Mouse (Mus musculus): ENCODE measurements around the gene Pou2af1.

DNA sequence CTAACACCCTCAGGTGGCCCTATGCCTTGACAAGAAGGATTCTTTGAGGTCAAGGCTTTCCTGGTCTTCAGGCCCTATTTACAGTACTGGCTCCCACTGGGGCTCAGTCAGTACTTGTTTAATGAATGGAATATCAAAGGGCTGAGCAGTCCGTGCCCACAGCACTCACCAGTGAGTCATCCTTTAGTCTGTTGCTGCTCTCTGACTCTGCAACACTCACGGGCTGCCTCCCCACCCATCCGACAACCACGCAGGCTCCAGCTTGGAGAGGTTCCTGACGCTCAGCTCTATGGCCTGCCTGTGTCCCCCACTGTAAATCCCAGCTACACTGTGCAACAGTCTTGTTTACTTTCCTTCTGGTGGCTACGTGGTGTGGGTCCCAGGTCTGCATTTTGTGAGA, 43.2 kb upstream of the Pou2af1 start:
- no peak for TF ChIP-seq POLR2A (IDR thresholded peaks at IDR 0.05; ENCODE audit: low read depth, low read length)
- TF ChIP-seq CTCF (IDR thresholded peaks at IDR 0.05; ENCODE audit: extremely low read depth, insufficient read length, insufficient replicate concordance, low read depth, low read length): no peak

All from small intestine, adult 2 months (tissue).